In the genomic region with DNA sequence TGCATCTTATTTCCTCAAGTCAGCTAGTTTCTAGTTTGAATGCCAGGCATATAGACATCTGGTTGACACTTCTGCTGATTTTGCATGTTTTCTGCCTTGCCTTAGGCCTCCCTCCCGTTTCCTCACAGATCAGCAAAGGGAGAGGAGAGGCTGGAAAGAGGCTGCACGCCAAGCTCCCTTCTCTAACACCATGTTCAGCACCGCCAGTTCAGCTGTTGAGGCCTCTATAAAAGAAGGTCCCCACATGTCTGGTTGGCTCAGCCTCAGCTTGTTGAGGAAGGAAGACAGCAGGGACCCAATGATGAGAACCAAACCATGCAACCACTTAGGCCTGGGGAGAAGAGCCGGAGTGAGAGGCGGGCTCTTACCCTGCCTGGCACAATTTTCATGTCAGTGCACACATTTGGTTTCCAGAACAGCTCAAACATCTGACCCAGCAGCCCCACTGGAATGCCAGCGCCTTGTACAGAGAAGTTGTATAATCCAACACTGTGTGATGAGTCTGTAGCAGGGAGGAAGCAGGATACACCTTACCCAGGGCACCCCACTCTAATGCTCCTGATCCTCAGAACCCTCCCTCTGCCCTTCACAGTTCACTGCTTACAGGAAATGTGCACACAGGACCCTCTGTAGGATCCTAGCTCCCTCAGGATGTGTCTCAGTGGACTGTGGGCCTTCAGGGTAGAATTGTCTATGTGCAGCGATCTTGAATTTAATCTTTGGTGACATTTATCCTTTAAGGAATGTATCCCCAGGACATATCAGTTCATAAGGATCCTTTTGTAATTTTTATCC, we compare ENCODE assay signal across 8 mouse cellular contexts.
A peak's percentile ranks its signal among the peaks of the same experiment; 100 is the strongest.
DNase-seq lines count a peak whose midpoint lies in the region; ATAC-seq and TF ChIP-seq lines count a peak whose summit lies in the region.

No protein-coding gene starts in this region.

- H3K4me3 ChIP-seq in limb, embryonic 14.5 days (replicated peaks; ENCODE audit: low read length), result no peak overlapping the region
- no peak overlapping the region for H3K4me3 ChIP-seq in limb, embryonic 10.5 days
- H3K4me3 ChIP-seq in stomach, embryonic 14.5 days (ENCODE audit: low read depth, low read length), result no peak overlapping the region

- no peak overlapping the region for H3K27ac ChIP-seq in limb, embryonic 14.5 days (replicated peaks; ENCODE audit: low read depth, low read length)
- H3K27ac ChIP-seq in limb, embryonic 10.5 days, result no peak overlapping the region
- H3K27ac ChIP-seq in stomach, embryonic 14.5 days (ENCODE audit: low read length), result peak overlapping the region; percentile 10; the same call in 1 of the 2 replicates

- H3K36me3 ChIP-seq in limb, embryonic 14.5 days (ENCODE audit: control insufficient read depth, insufficient read depth, low read length), result peaks cover 55% of the 10 kb centered on the region
- H3K36me3 ChIP-seq in limb, embryonic 10.5 days, result peaks cover 48% of the 10 kb centered on the region
- H3K36me3 ChIP-seq in stomach, embryonic 14.5 days (ENCODE audit: control insufficient read depth, insufficient read depth, low read length), result no peaks in the 10 kb centered on the region

- no peaks in the 10 kb centered on the region for H3K9me3 ChIP-seq in limb, embryonic 14.5 days (ENCODE audit: control insufficient read depth, low read length)
- no peaks in the 10 kb centered on the region for H3K9me3 ChIP-seq in limb, embryonic 10.5 days (replicated peaks)
- no peaks in the 10 kb centered on the region for H3K9me3 ChIP-seq in stomach, embryonic 14.5 days (ENCODE audit: control insufficient read depth, low read depth, low read length)

- H3K4me2 ChIP-seq in limb, embryonic 14.5 days (replicated peaks; ENCODE audit: low read depth, low read length, severe bottlenecking), result no peak overlapping the region
- no peak overlapping the region for H3K4me2 ChIP-seq in stomach, embryonic 14.5 days (replicated peaks; ENCODE audit: low read depth, low read length)

- H3K4me1 ChIP-seq in limb, embryonic 14.5 days (ENCODE audit: control insufficient read depth, insufficient read depth, low read length), result peaks cover 7% of the 10 kb centered on the region; the same call in 1 of the 2 replicates
- peaks cover 12% of the 10 kb centered on the region; the same call in 1 of the 2 replicates for H3K4me1 ChIP-seq in limb, embryonic 10.5 days
- no peaks in the 10 kb centered on the region for H3K4me1 ChIP-seq in stomach, embryonic 14.5 days (ENCODE audit: control insufficient read depth, insufficient read depth, low read length)

- no peak overlapping the region for H3K9ac ChIP-seq in limb, embryonic 14.5 days (ENCODE audit: low read depth, low read length, severe bottlenecking)
- no peak overlapping the region for H3K9ac ChIP-seq in stomach, embryonic 14.5 days (replicated peaks; ENCODE audit: low read depth, low read length)

- H3K27me3 ChIP-seq in limb, embryonic 14.5 days (ENCODE audit: control insufficient read depth, insufficient read depth, low read length), result no peaks in the 10 kb centered on the region
- H3K27me3 ChIP-seq in limb, embryonic 10.5 days (ENCODE audit: low read depth, poor library complexity, severe bottlenecking), result no peaks in the 10 kb centered on the region
- no peaks in the 10 kb centered on the region for H3K27me3 ChIP-seq in stomach, embryonic 14.5 days (ENCODE audit: control insufficient read depth, insufficient read depth, low read length)

- no peak for ATAC-seq in cerebellum, adult (ENCODE audit: insufficient number of reproducible peaks, low FRiP score, low TSS enrichment)
- ATAC-seq in limb, embryonic 14.5 days (ENCODE audit: low FRiP score, low read depth), result peak; percentile 45; the same call in 1 of the 2 replicates
- ATAC-seq in stomach, embryonic 14.5 days (ENCODE audit: insufficient number of reproducible peaks, insufficient read depth, low FRiP score, low read depth), result no peak

- peak; percentile 54 to 70 for DNase-seq in cerebellum, postnatal 10 days
- DNase-seq in limb, embryonic 14.5 days (ENCODE audit: low spot score), result peak; percentile 68
- no peak for DNase-seq in limb, embryonic 10.5 days (ENCODE audit: low spot score)
- DNase-seq in left cerebral cortex, postnatal 4 days, result peak; percentile 61
- no peak for DNase-seq in urinary bladder, postnatal 25 days (ENCODE audit: low spot score)
- DNase-seq in cerebellum, adult 18-20 months, result no peak

- intact Hi-C loops in left cerebral cortex, postnatal 4 days (cut with DNase I), result loop anchor here (10.0 kb wide), 1 partner anchor 77 kb away; a partner anchor contains a TSS

- TF ChIP-seq POLR2A in limb, embryonic 14.5 days (IDR thresholded peaks at IDR 0.05; ENCODE audit: borderline replicate concordance, extremely low read depth, insufficient read depth, insufficient read length), result no peak

- 46% methylated on average over 7 of the region's 7 CpGs for WGBS in limb, embryonic 14.5 days
- 87% methylated on average over 7 of the region's 7 CpGs for WGBS in limb, embryonic 10.5 days
- 78% methylated on average over 7 of the region's 7 CpGs for WGBS in stomach, embryonic 14.5 days

Comparison
In these comparisons a context has a peak if more than half of its experiments do, and no peak if none do; other contexts are left out.
1. DNase-seq: peak in cerebellum, postnatal 10 days (2 of 2), limb, embryonic 14.5 days (single experiment) and left cerebral cortex, postnatal 4 days (single experiment); none in limb, embryonic 10.5 days (single experiment), urinary bladder, postnatal 25 days (single experiment) and cerebellum, adult 18-20 months (0 of 2).